Mouse (Mus musculus): Measurements from ENCODE around the gene Cyb5d1. TPM values are rescaled to one million over a fixed set of nuclear protein-coding genes. Genes with fewer than 3 reads are reported as not detected.

Cyb5d1 gene
- total and polyA plus RNA-seq, 3 experiments, result 19.9 to 32.1 (median 27.9) TPM

GRCm38 (mm10) chr11:69372780-69373170 lies 22.7 kb downstream of the Cyb5d1 start:
- no peak overlapping the region for H3K4me3 ChIP-seq
- no peaks in the 10 kb centered on the region for H3K27me3 ChIP-seq (ENCODE audit: control insufficient read depth, insufficient read depth, low read length)
- H3K27ac ChIP-seq, result no peak overlapping the region
- intact Hi-C loops (cut with DNase I), result no loop called here
- no peaks in the 10 kb centered on the region for H3K79me2 ChIP-seq (replicated peaks; ENCODE audit: control insufficient read depth, insufficient read depth, low read length)
- peaks cover 2% of the 10 kb centered on the region for H3K4me1 ChIP-seq (ENCODE audit: control insufficient read depth, insufficient read depth, low read length)
- WGBS, result 62% methylated on average over 3 of the region's 3 CpGs
- no peak overlapping the region for H3K9ac ChIP-seq (ENCODE audit: low read depth, low read length)
- TF ChIP-seq CTCF (IDR thresholded peaks at IDR 0.05), result peak; percentile 62
- TF ChIP-seq EP300 (IDR thresholded peaks at IDR 0.05; ENCODE audit: insufficient read depth, low read depth, low read length), result no peak
- DNase-seq, result no peak
- no peaks in the 10 kb centered on the region for H3K36me3 ChIP-seq (ENCODE audit: control insufficient read depth, insufficient read depth, low read length)

GRCm38 (mm10) chr11:69372056-69372779 lies 23.2 kb downstream of the Cyb5d1 start:
- Histone ChIP-seq H3K27ac (no peak overlapping the region), H3K36me3 (ENCODE audit: control insufficient read depth, insufficient read depth, low read length) (no peaks in the 10 kb centered on the region), H3K4me1 (ENCODE audit: control insufficient read depth, insufficient read depth, low read length) (peaks cover 3% of the 10 kb centered on the region), H3K9ac (ENCODE audit: low read depth, low read length) (no peak overlapping the region), H3K27me3 (ENCODE audit: control insufficient read depth, insufficient read depth, low read length) (no peaks in the 10 kb centered on the region), H3K79me2 (replicated peaks; ENCODE audit: control insufficient read depth, insufficient read depth, low read length) (no peaks in the 10 kb centered on the region), H3K4me3 (no peak overlapping the region)
- no peak for DNase-seq
- WGBS, result 39% methylated on average over 12 of the region's 12 CpGs
- intact Hi-C loops (cut with DNase I), result no loop called here
- TF ChIP-seq POLR2A (IDR thresholded peaks at IDR 0.05; ENCODE audit: insufficient read depth, low read depth, low read length), result no peak
- no peak for TF ChIP-seq EP300 (IDR thresholded peaks at IDR 0.05; ENCODE audit: insufficient read depth, low read depth, low read length)
- no peak for TF ChIP-seq CTCF (IDR thresholded peaks at IDR 0.05)

- no peak overlapping the region for H3K27ac ChIP-seq
- DNase-seq, result no peak
Measured at GRCm38 (mm10) chr11:69371601-69372000, 23.8 kb downstream of the Cyb5d1 start.

GRCm38 (mm10) chr11:69370817-69371215 lies 24.6 kb downstream of the Cyb5d1 start:
- DNase-seq, result no peak
- Histone ChIP-seq H3K27ac (no peak overlapping the region; the same call in 1 of the 2 replicates), H3K27me3 (ENCODE audit: control insufficient read depth, insufficient read depth, low read length) (no peaks in the 10 kb centered on the region), H3K4me3 (no peak overlapping the region), H3K79me2 (replicated peaks; ENCODE audit: control insufficient read depth, insufficient read depth, low read length) (no peaks in the 10 kb centered on the region), H3K4me1 (ENCODE audit: control insufficient read depth, insufficient read depth, low read length) (peaks cover 7% of the 10 kb centered on the region), H3K9ac (ENCODE audit: low read depth, low read length) (no peak overlapping the region), H3K36me3 (ENCODE audit: control insufficient read depth, insufficient read depth, low read length) (no peaks in the 10 kb centered on the region)
- TF ChIP-seq EP300 (IDR thresholded peaks at IDR 0.05; ENCODE audit: insufficient read depth, low read depth, low read length) (no peak), POLR2A (IDR thresholded peaks at IDR 0.05; ENCODE audit: insufficient read depth, low read depth, low read length) (no peak)
- WGBS, result 52% methylated on average over 9 of the region's 9 CpGs
- intact Hi-C loops (cut with DNase I), result no loop called here

More at GRCm38 (mm10) chr11:69371601-69372000, 23.8 kb downstream of the Cyb5d1 start:
- H3K4me3 ChIP-seq, result no peak overlapping the region
- H3K9ac ChIP-seq (ENCODE audit: low read depth, low read length), result no peak overlapping the region
- TF ChIP-seq CTCF (IDR thresholded peaks at IDR 0.05) (no peak), EP300 (IDR thresholded peaks at IDR 0.05; ENCODE audit: insufficient read depth, low read depth, low read length) (no peak), POLR2A (IDR thresholded peaks at IDR 0.05; ENCODE audit: insufficient read depth, low read depth, low read length) (no peak)
- H3K27me3 ChIP-seq (ENCODE audit: control insufficient read depth, insufficient read depth, low read length), result no peaks in the 10 kb centered on the region
- peaks cover 3% of the 10 kb centered on the region for H3K4me1 ChIP-seq (ENCODE audit: control insufficient read depth, insufficient read depth, low read length)
- no peaks in the 10 kb centered on the region for H3K79me2 ChIP-seq (replicated peaks; ENCODE audit: control insufficient read depth, insufficient read depth, low read length)
- no peaks in the 10 kb centered on the region for H3K36me3 ChIP-seq (ENCODE audit: control insufficient read depth, insufficient read depth, low read length)
- 78% methylated on average over 12 of the region's 12 CpGs for WGBS
- intact Hi-C loops (cut with DNase I), result no loop called here

GRCm38 (mm10) chr11:69369990-69370816 lies 25.2 kb downstream of the Cyb5d1 start:
- peaks cover 13% of the 10 kb centered on the region for H3K4me1 ChIP-seq (ENCODE audit: control insufficient read depth, insufficient read depth, low read length)
- no peak overlapping the region for H3K4me3 ChIP-seq
- no peak for DNase-seq
- H3K27ac ChIP-seq, result no peak overlapping the region; the same call in 1 of the 2 replicates
- intact Hi-C loops (cut with DNase I), result no loop called here
- no peaks in the 10 kb centered on the region for H3K79me2 ChIP-seq (replicated peaks; ENCODE audit: control insufficient read depth, insufficient read depth, low read length)
- H3K9ac ChIP-seq (ENCODE audit: low read depth, low read length), result no peak overlapping the region
- H3K27me3 ChIP-seq (ENCODE audit: control insufficient read depth, insufficient read depth, low read length), result no peaks in the 10 kb centered on the region
- TF ChIP-seq CTCF (IDR thresholded peaks at IDR 0.05) (no peak), EP300 (IDR thresholded peaks at IDR 0.05; ENCODE audit: insufficient read depth, low read depth, low read length) (no peak), POLR2A (IDR thresholded peaks at IDR 0.05; ENCODE audit: insufficient read depth, low read depth, low read length) (no peak)
- H3K36me3 ChIP-seq (ENCODE audit: control insufficient read depth, insufficient read depth, low read length), result no peaks in the 10 kb centered on the region
- WGBS, result 65% methylated on average over 2 of the region's 2 CpGs

All from heart, adult 2 months (tissue).